Mouse (Mus musculus): ENCODE measurements around the gene Rnase9. TPM values are rescaled to one million over a fixed set of nuclear protein-coding genes. Genes with fewer than 3 reads are reported as not detected.

Gene Rnase9
- polyA plus RNA-seq (2014; fragmentation: Illumina TruSeq; extraction: RNeasy Lipid Tissue Mini Kit (QIAGEN cat#74804)), result not detected

DNA sequence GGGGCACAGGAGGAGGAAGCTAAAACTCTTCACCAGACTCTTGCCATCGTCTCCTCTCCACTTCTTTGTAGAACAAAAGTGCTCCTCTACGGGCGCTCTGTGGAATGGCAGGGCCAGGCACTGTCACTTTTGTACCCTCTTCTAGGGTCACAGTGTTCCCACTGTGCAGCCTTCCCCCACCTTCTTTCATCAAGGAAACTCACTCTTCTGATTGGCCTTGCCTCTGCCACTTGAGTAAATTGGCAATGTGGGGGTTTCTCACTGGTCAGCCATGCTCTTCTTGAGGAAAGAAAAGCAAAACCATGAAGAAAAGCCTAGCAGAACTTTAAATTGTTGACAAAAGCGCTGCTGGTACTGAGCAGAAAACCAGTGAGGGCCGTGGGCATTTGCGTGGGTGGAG, at the start of gene Rnase9:
Rnase9 (minus strand) TSS at position 101 of the 400 bp plus-strand sequence.

DNA sequence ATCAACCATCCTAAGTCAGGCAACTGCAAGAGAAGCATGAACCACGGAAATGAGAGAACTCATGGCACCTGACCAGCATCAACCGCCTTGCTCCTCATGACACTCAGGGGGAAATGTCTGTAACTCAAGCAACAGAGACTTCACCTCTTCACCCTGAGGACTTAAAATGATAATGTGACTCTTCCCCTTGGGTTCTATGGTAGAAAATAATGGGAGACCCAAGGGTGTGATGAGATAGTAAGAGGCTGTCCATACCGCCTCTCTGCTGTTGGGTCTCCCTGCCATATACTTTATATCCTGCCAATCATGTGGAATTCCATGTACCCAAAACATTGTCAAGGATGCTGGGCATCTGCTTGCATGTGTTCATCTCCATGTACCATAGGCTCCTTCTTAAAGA, 32.7 kb upstream of the Rnase9 start, which contains the start of gene Olfr750:
Olfr750 (minus strand) TSS at position 101 of the 400 bp plus-strand sequence.

DNA sequence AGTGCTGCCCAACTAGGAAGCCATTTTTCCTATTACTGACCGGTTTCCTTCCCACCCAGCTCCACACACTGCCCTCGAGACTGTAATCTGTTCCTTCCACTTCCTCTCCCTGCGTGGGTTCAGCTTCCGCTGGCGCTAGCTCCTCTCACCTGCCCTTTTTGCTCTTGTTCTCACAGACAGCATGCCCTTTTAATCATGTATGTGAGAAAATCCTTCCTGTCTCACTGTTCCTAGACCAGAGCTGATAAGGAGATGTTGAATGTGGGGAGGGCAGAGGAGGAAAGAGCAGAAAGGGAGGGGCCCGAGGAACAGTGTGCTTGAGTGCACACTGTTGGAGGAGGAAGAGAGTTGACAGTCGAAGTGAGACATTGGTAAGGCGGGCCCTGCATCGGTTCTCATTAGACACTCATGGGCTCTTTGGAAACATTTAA, 15.7 kb upstream of the Rnase9 start, which contains the start of gene Rnase12:
Rnase12 (minus strand) TSS at position 261 of the 431 bp plus-strand sequence.

DNA sequence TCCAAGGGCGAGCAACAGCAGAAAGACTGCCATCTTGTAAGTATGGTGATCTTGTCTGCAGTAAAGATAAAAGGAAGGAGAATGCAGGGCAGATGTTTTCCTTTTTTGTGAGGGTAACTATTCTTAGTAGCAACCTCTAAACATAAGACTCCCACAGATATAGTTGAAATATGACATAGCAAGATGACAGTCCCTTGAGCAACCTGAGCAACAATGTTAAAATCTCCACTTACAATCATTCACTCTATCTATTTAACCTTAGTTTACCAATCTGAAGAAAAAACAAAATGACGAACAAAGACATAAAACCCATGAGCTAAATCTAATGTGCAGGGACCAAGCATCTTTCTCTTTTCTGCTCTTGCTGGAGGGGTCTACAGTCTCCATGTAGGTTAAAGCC, 8.4 kb upstream of the Rnase9 start, which contains the start of gene Rnase11:
Rnase11 (minus strand) TSS at position 101 of the 400 bp plus-strand sequence.

DNA sequence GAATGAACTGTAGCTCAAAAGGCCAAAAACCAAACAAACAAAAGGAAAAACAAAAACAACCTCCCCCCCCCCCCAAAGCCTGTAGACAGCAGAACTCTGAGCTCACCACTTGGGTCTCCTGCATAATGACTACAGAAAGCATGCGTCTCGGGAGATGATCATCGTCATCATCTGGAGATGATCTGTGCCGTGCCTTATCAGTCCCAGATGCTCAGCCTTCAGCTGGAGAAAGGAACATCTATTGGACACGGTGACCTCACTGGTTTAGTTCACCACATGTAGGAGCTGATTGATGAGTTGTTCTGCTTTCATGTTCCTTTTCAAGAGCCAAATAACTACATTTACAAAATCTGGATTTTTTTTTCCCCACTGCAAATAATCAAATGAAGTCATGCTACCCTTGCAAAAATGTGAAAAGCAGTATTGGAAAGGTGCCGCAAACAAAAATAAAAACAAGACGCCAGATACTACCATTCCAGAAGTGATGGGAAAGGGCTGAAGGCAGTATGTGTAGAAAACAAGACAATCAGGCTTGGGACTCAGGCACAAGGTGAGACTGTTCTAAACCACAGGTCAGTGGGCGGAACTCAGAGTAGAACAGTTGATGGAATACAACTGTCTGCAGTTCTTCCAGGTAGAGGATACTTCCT, 34.4 kb downstream of the Rnase9 start, which contains the start of gene Rnase10:
Rnase10 (plus strand) TSS at position 600 of the 650 bp plus-strand sequence.

Other genes with a start within 250 kb of the Rnase9 start
- 0.83 TPM for gene Ccnb1ip1, start 234.1 kb downstream of the Rnase9 start, polyA plus RNA-seq (2014; fragmentation: Illumina TruSeq; extraction: RNeasy Lipid Tissue Mini Kit (QIAGEN cat#74804))
- 50.8 TPM for gene Parp2, start 234.0 kb downstream of the Rnase9 start, polyA plus RNA-seq (2014; fragmentation: Illumina TruSeq; extraction: RNeasy Lipid Tissue Mini Kit (QIAGEN cat#74804))
- gene Tep1, start 171.3 kb downstream of the Rnase9 start, polyA plus RNA-seq (2014; fragmentation: Illumina TruSeq; extraction: RNeasy Lipid Tissue Mini Kit (QIAGEN cat#74804)), result 6.2 TPM
- 0.46 TPM for gene Klhl33, start 144.4 kb downstream of the Rnase9 start, polyA plus RNA-seq (2014; fragmentation: Illumina TruSeq; extraction: RNeasy Lipid Tissue Mini Kit (QIAGEN cat#74804))
- gene Osgep, start 117.0 kb downstream of the Rnase9 start, polyA plus RNA-seq (2014; fragmentation: Illumina TruSeq; extraction: RNeasy Lipid Tissue Mini Kit (QIAGEN cat#74804)), result 14.7 TPM
- gene Apex1, start 116.9 kb downstream of the Rnase9 start, polyA plus RNA-seq (2014; fragmentation: Illumina TruSeq; extraction: RNeasy Lipid Tissue Mini Kit (QIAGEN cat#74804)), result 27.8 TPM
- gene Pip4p1, start 111.0 kb downstream of the Rnase9 start, polyA plus RNA-seq (2014; fragmentation: Illumina TruSeq; extraction: RNeasy Lipid Tissue Mini Kit (QIAGEN cat#74804)), result 10.7 TPM
- 37.1 TPM for gene Pnp, start 110.8 kb downstream of the Rnase9 start, polyA plus RNA-seq (2014; fragmentation: Illumina TruSeq; extraction: RNeasy Lipid Tissue Mini Kit (QIAGEN cat#74804))
- gene Gm49342, start 97.4 kb downstream of the Rnase9 start, polyA plus RNA-seq (2014; fragmentation: Illumina TruSeq; extraction: RNeasy Lipid Tissue Mini Kit (QIAGEN cat#74804)), result not detected
- gene Pnp2, start 85.9 kb downstream of the Rnase9 start, polyA plus RNA-seq (2014; fragmentation: Illumina TruSeq; extraction: RNeasy Lipid Tissue Mini Kit (QIAGEN cat#74804)), result not detected
- 1.4 TPM for gene Rnase10, start 34.1 kb downstream of the Rnase9 start, polyA plus RNA-seq (2014; fragmentation: Illumina TruSeq; extraction: RNeasy Lipid Tissue Mini Kit (QIAGEN cat#74804))
- not detected for gene Rnase11, start 8.3 kb upstream of the Rnase9 start, polyA plus RNA-seq (2014; fragmentation: Illumina TruSeq; extraction: RNeasy Lipid Tissue Mini Kit (QIAGEN cat#74804))
- not detected for gene Rnase12, start 15.8 kb upstream of the Rnase9 start, polyA plus RNA-seq (2014; fragmentation: Illumina TruSeq; extraction: RNeasy Lipid Tissue Mini Kit (QIAGEN cat#74804))
- gene Olfr750, start 32.6 kb upstream of the Rnase9 start, polyA plus RNA-seq (2014; fragmentation: Illumina TruSeq; extraction: RNeasy Lipid Tissue Mini Kit (QIAGEN cat#74804)), result not detected
- 184 TPM for gene Rnase4, start 49.2 kb upstream of the Rnase9 start, polyA plus RNA-seq (2014; fragmentation: Illumina TruSeq; extraction: RNeasy Lipid Tissue Mini Kit (QIAGEN cat#74804))
- 4.8 TPM for gene Ang, start 49.3 kb upstream of the Rnase9 start, polyA plus RNA-seq (2014; fragmentation: Illumina TruSeq; extraction: RNeasy Lipid Tissue Mini Kit (QIAGEN cat#74804))
- gene Eddm3b, start 72.6 kb upstream of the Rnase9 start, polyA plus RNA-seq (2014; fragmentation: Illumina TruSeq; extraction: RNeasy Lipid Tissue Mini Kit (QIAGEN cat#74804)), result 0.54 TPM
- gene Rnase6, start 82.0 kb upstream of the Rnase9 start, polyA plus RNA-seq (2014; fragmentation: Illumina TruSeq; extraction: RNeasy Lipid Tissue Mini Kit (QIAGEN cat#74804)), result 5.0 TPM
- 1.7 TPM for gene Rnase1, start 104.9 kb upstream of the Rnase9 start, polyA plus RNA-seq (2014; fragmentation: Illumina TruSeq; extraction: RNeasy Lipid Tissue Mini Kit (QIAGEN cat#74804))
- not detected for gene Rnase2b, start 120.4 kb upstream of the Rnase9 start, polyA plus RNA-seq (2014; fragmentation: Illumina TruSeq; extraction: RNeasy Lipid Tissue Mini Kit (QIAGEN cat#74804))
- gene Ang2, start 157.3 kb upstream of the Rnase9 start, polyA plus RNA-seq (2014; fragmentation: Illumina TruSeq; extraction: RNeasy Lipid Tissue Mini Kit (QIAGEN cat#74804)), result not detected
- gene Ear14, start 161.5 kb upstream of the Rnase9 start, polyA plus RNA-seq (2014; fragmentation: Illumina TruSeq; extraction: RNeasy Lipid Tissue Mini Kit (QIAGEN cat#74804)), result not detected
- gene Rnase2a, start 214.2 kb upstream of the Rnase9 start, polyA plus RNA-seq (2014; fragmentation: Illumina TruSeq; extraction: RNeasy Lipid Tissue Mini Kit (QIAGEN cat#74804)), result not detected

Measured in ovary, adult 10 weeks (tissue).